Mouse (Mus musculus) midbrain, embryonic 13.5 days (tissue): ENCODE measurements around the gene Wfdc8. TPM values are rescaled to one million over a fixed set of nuclear protein-coding genes. Genes with fewer than 3 reads are reported as not detected.
"Not testable (repeated sequence)": the region's sequence is repeated elsewhere in the genome, so short reads cannot be mapped to it uniquely, and the experiment has no call there.

Source experiments
- ATAC-seq: fragments of 200-750 bp; cut with Nextera tagmentation; 2 replicates; pipeline ENCODE4 v1.8.0; 2017; ENCODE audit warnings: mild to moderate bottlenecking, moderate TSS enrichment, moderate library complexity
- H3K27ac ChIP-seq: fragments of 300-500 bp; sonication (generic); 2 replicates; pipeline ENCODE4 v1.5.1; 2015; ENCODE audit warnings: inconsistent platforms, mild to moderate bottlenecking, moderate library complexity
- H3K27me3 ChIP-seq: fragments of 300-500 bp; sonication (generic); 2 replicates; pipeline ENCODE4 v1.6.1; 2015; ENCODE audit warnings: mild to moderate bottlenecking, inconsistent platforms
- H3K36me3 ChIP-seq: fragments of 300-500 bp; sonication (generic); 2 replicates; pipeline ENCODE4 v1.6.1; 2015; ENCODE audit warnings: mild to moderate bottlenecking, inconsistent platforms
- H3K4me1 ChIP-seq: fragments of 300-500 bp; sonication (generic); replicated peaks from 2 replicates; pipeline ENCODE4 v1.6.1; 2015; ENCODE audit warnings: inconsistent platforms
- H3K4me2 ChIP-seq: fragments of 300-500 bp; sonication (generic); replicated peaks from 2 replicates; pipeline ENCODE4 v1.6.1; 2015; ENCODE audit warnings: moderate library complexity, mild to moderate bottlenecking, inconsistent platforms
- H3K4me3 ChIP-seq: fragments of 300-500 bp; sonication (generic); replicated peaks from 2 replicates; pipeline ENCODE4 v1.5.1; 2015; ENCODE audit warnings: mild to moderate bottlenecking, inconsistent platforms
- H3K9ac ChIP-seq: fragments of 300-500 bp; sonication (generic); replicated peaks from 2 replicates; pipeline ENCODE4 v1.6.1; 2015; ENCODE audit warnings: mild to moderate bottlenecking, inconsistent platforms
- H3K9me3 ChIP-seq: fragments of 300-500 bp; sonication (generic); 2 replicates; pipeline ENCODE4 v1.6.1; 2016; ENCODE audit warnings: mild to moderate bottlenecking, inconsistent platforms
- WGBS: fragments of 180-500 bp; shearing (Covaris S2); methylation state at CpG from one replicate; pipeline ENCODE4 v1.1.7; 2015; 5-methylcytosine and 5-hydroxymethylcytosine counted together
- polyA plus RNA-seq: library from polyadenylated mRNA; unstranded; fragments of >200 nt; fragmentation: Nextera tagmentation; extraction: Ambion mirVana; gene quantifications from 2 replicates; pipeline ENCODE4 v1.2.1, GENCODE M21; 2015

The Wfdc8 gene
- polyA plus RNA-seq = not detected in 2 replicates

GRCm38 (mm10) chr2:164613471-164613870 is at the start of gene Wfdc8, which contains the start of gene Wfdc6b:
TSS of gene Wfdc8 (minus strand) at chr2:164613626.
TSS of gene Wfdc6b (plus strand) at chr2:164613522.
- 52% methylated on average over 8 of the region's 8 CpGs for WGBS
- H3K9me3 ChIP-seq, H3K4me3 ChIP-seq, ATAC-seq, H3K4me2 ChIP-seq, H3K27ac ChIP-seq, H3K4me1 ChIP-seq, H3K36me3 ChIP-seq, H3K9ac ChIP-seq, H3K27me3 ChIP-seq: not testable (repeated sequence)

- ATAC-seq = no peak
- Histone ChIP-seq H3K36me3 (no peaks in the 10 kb centered on the region), H3K4me1 (no peaks in the 10 kb centered on the region), H3K4me2 (no peak within 1 kb of the TSS), H3K27me3 (no peaks in the 10 kb centered on the region), H3K27ac (no peak within 1 kb of the TSS), H3K9ac (no peak within 1 kb of the TSS), H3K9me3 (no peaks in the 10 kb centered on the region), H3K4me3 (no peak within 1 kb of the TSS)
- 86% methylated on average over 9 of the region's 9 CpGs for WGBS
These were observed 43.1 kb upstream of the Wfdc8 start, which contains the start of gene Wfdc9 for GRCm38 (mm10) chr2:164656483-164656882. TSS of gene Wfdc9 (minus strand) at chr2:164656583.

GRCm38 (mm10) chr2:164655858-164656257 is 42.4 kb upstream of the Wfdc8 start, which contains the start of gene Wfdc10:
TSS of gene Wfdc10 (plus strand) at chr2:164656046.
- Histone ChIP-seq H3K4me1 (no peaks in the 10 kb centered on the region), H3K27me3 (no peaks in the 10 kb centered on the region), H3K4me2 (no peak within 1 kb of the TSS), H3K27ac (no peak within 1 kb of the TSS), H3K36me3 (no peaks in the 10 kb centered on the region), H3K9ac (no peak within 1 kb of the TSS), H3K4me3 (no peak within 1 kb of the TSS), H3K9me3 (no peaks in the 10 kb centered on the region)
- WGBS = 18% methylated on average over 11 of the region's 11 CpGs
- ATAC-seq = no peak

GRCm38 (mm10) chr2:164641881-164642673 is 28.7 kb upstream of the Wfdc8 start:
- H3K4me1 ChIP-seq = no peaks in the 10 kb centered on the region
- 78% methylated on average over 13 of the region's 13 CpGs for WGBS
- H3K4me2 ChIP-seq = no peak overlapping the region
- no peaks in the 10 kb centered on the region for H3K27me3 ChIP-seq
- no peak overlapping the region for H3K4me3 ChIP-seq
- H3K9ac ChIP-seq = no peak overlapping the region
- ATAC-seq = no peak
- H3K9me3 ChIP-seq = no peaks in the 10 kb centered on the region
- no peak overlapping the region for H3K27ac ChIP-seq
- no peaks in the 10 kb centered on the region for H3K36me3 ChIP-seq

GRCm38 (mm10) chr2:164641129-164641528 is 27.7 kb upstream of the Wfdc8 start:
- no peaks in the 10 kb centered on the region for H3K4me1 ChIP-seq
- H3K27ac ChIP-seq = no peak overlapping the region
- no peaks in the 10 kb centered on the region for H3K36me3 ChIP-seq
- no peak overlapping the region for H3K4me2 ChIP-seq
- H3K4me3 ChIP-seq = no peak overlapping the region
- H3K9me3 ChIP-seq = no peaks in the 10 kb centered on the region
- no peak for ATAC-seq
- no peaks in the 10 kb centered on the region for H3K27me3 ChIP-seq
- 64% methylated on average over 7 of the region's 7 CpGs for WGBS
- H3K9ac ChIP-seq = no peak overlapping the region

GRCm38 (mm10) chr2:164638696-164639095 is 25.3 kb upstream of the Wfdc8 start, which contains the start of gene Wfdc16:
TSS of gene Wfdc16 (minus strand) at chr2:164638796.
- no peaks in the 10 kb centered on the region for H3K4me1 ChIP-seq
- H3K27me3 ChIP-seq = no peaks in the 10 kb centered on the region
- no peak within 1 kb of the TSS for H3K27ac ChIP-seq
- no peak within 1 kb of the TSS for H3K9ac ChIP-seq
- no peak within 1 kb of the TSS for H3K4me2 ChIP-seq
- no peaks in the 10 kb centered on the region for H3K36me3 ChIP-seq
- no peak for ATAC-seq
- no peak within 1 kb of the TSS for H3K4me3 ChIP-seq
- no peaks in the 10 kb centered on the region for H3K9me3 ChIP-seq
- 87% methylated on average over 3 of the region's 3 CpGs for WGBS

GRCm38 (mm10) chr2:164635266-164635665 is 21.8 kb upstream of the Wfdc8 start:
- H3K4me3 ChIP-seq = no peak overlapping the region
- ATAC-seq = no peak
- no peak overlapping the region for H3K4me2 ChIP-seq
- WGBS = 76% methylated on average over 9 of the region's 9 CpGs
- H3K27me3 ChIP-seq = no peaks in the 10 kb centered on the region
- no peaks in the 10 kb centered on the region for H3K36me3 ChIP-seq
- no peak overlapping the region for H3K9ac ChIP-seq
- H3K9me3 ChIP-seq = no peaks in the 10 kb centered on the region
- no peaks in the 10 kb centered on the region for H3K4me1 ChIP-seq
- H3K27ac ChIP-seq = no peak overlapping the region

- no peak overlapping the region for H3K4me2 ChIP-seq
- no peaks in the 10 kb centered on the region for H3K27me3 ChIP-seq
- H3K9me3 ChIP-seq = no peaks in the 10 kb centered on the region
- 84% methylated on average over 4 of the region's 4 CpGs for WGBS
- H3K27ac ChIP-seq = no peak overlapping the region
- no peaks in the 10 kb centered on the region for H3K36me3 ChIP-seq
- ATAC-seq = no peak
- H3K4me3 ChIP-seq = no peak overlapping the region
- H3K4me1 ChIP-seq = no peaks in the 10 kb centered on the region
- no peak overlapping the region for H3K9ac ChIP-seq
These were observed 8.3 kb upstream of the Wfdc8 start for GRCm38 (mm10) chr2:164621775-164622174.

GRCm38 (mm10) chr2:164619050-164619449 is 5.6 kb upstream of the Wfdc8 start:
- no peak overlapping the region for H3K9ac ChIP-seq
- H3K27me3 ChIP-seq = no peaks in the 10 kb centered on the region
- H3K36me3 ChIP-seq = no peaks in the 10 kb centered on the region

GRCm38 (mm10) chr2:164615386-164615785 is 2.0 kb upstream of the Wfdc8 start:
- Histone ChIP-seq H3K9ac (no peak overlapping the region), H3K27me3 (no peaks in the 10 kb centered on the region), H3K4me3 (no peak overlapping the region), H3K4me2 (no peak overlapping the region), H3K9me3 (no peaks in the 10 kb centered on the region), H3K27ac (no peak overlapping the region), H3K36me3 (no peaks in the 10 kb centered on the region), H3K4me1 (no peaks in the 10 kb centered on the region)
- no peak for ATAC-seq
- WGBS = 90% methylated on average over 3 of the region's 3 CpGs

More at GRCm38 (mm10) chr2:164619050-164619449, 5.6 kb upstream of the Wfdc8 start:
- WGBS = 79% methylated on average over 5 of the region's 5 CpGs
- Histone ChIP-seq H3K9me3 (no peaks in the 10 kb centered on the region), H3K4me3 (no peak overlapping the region), H3K27ac (no peak overlapping the region), H3K4me2 (no peak overlapping the region), H3K4me1 (no peaks in the 10 kb centered on the region)
- no peak for ATAC-seq

- Histone ChIP-seq H3K4me3 (no peak overlapping the region), H3K36me3 (no peaks in the 10 kb centered on the region), H3K4me1 (no peaks in the 10 kb centered on the region), H3K4me2 (no peak overlapping the region), H3K27ac (no peak overlapping the region), H3K9ac (no peak overlapping the region), H3K9me3 (no peaks in the 10 kb centered on the region), H3K27me3 (no peaks in the 10 kb centered on the region)
- no peak for ATAC-seq
- 85% methylated on average over 6 of the region's 6 CpGs for WGBS
These were observed 4.6 kb downstream of the Wfdc8 start for GRCm38 (mm10) chr2:164608781-164609180.

GRCm38 (mm10) chr2:164604411-164604810 is 9.0 kb downstream of the Wfdc8 start:
- no peaks in the 10 kb centered on the region for H3K36me3 ChIP-seq
- WGBS = 94% methylated on average over 8 of the region's 8 CpGs
- H3K9ac ChIP-seq = no peak overlapping the region
- H3K27me3 ChIP-seq = no peaks in the 10 kb centered on the region
- no peak for ATAC-seq
- no peaks in the 10 kb centered on the region for H3K4me1 ChIP-seq
- H3K4me2 ChIP-seq = no peak overlapping the region
- no peak overlapping the region for H3K27ac ChIP-seq
- H3K4me3 ChIP-seq = no peak overlapping the region
- H3K9me3 ChIP-seq = no peaks in the 10 kb centered on the region; the same call in 1 of the 2 replicates
